Mouse (Mus musculus) midbrain, embryonic 15.5 days (tissue): ENCODE results near the gene Hspb2. TPM values are rescaled to one million over a fixed set of nuclear protein-coding genes. Genes with fewer than 3 reads are reported as not detected.

ENCODE experiments used
- ATAC-seq: fragments of 200-750 bp; cut with Nextera tagmentation; replicated peaks from 2 replicates; pipeline ENCODE4 v1.8.0; 2017; ENCODE audit warnings: moderate TSS enrichment
- H3K27ac ChIP-seq: fragments of 300-500 bp; sonication (generic); 2 replicates; pipeline ENCODE4 v1.5.1; 2015; ENCODE audit warnings: mild to moderate bottlenecking, inconsistent platforms
- H3K27me3 ChIP-seq: fragments of 300-500 bp; sonication (generic); replicated peaks from 2 replicates; pipeline ENCODE4 v1.6.1; 2015; ENCODE audit warnings: inconsistent platforms
- H3K36me3 ChIP-seq: fragments of 300-500 bp; sonication (generic); replicated peaks from 2 replicates; pipeline ENCODE4 v1.6.1; 2015; ENCODE audit warnings: inconsistent platforms
- H3K4me1 ChIP-seq: fragments of 300-500 bp; sonication (generic); 2 replicates; pipeline ENCODE4 v1.6.1; 2015; ENCODE audit warnings: inconsistent platforms
- H3K4me2 ChIP-seq: fragments of 300-500 bp; sonication (generic); 2 replicates; pipeline ENCODE4 v1.6.1; 2015; ENCODE audit warnings: inconsistent platforms, mild to moderate bottlenecking, moderate library complexity
- H3K4me3 ChIP-seq: fragments of 300-500 bp; sonication (generic); 2 replicates; pipeline ENCODE4 v1.5.1; 2015; ENCODE audit warnings: mild to moderate bottlenecking, inconsistent platforms
- H3K9ac ChIP-seq: fragments of 300-500 bp; sonication (generic); 2 replicates; pipeline ENCODE4 v1.6.1; 2015; ENCODE audit warnings: mild to moderate bottlenecking, inconsistent platforms
- H3K9me3 ChIP-seq: fragments of 300-500 bp; sonication (generic); 2 replicates; pipeline ENCODE4 v1.6.1; 2016; ENCODE audit warnings: inconsistent platforms
- WGBS: fragments of 180-500 bp; shearing (Covaris S2); methylation state at CpG from one replicate; pipeline ENCODE4 v1.1.7; 2015; ENCODE audit warnings: mixed read lengths; 5-methylcytosine and 5-hydroxymethylcytosine counted together
- polyA plus RNA-seq: library from polyadenylated mRNA; unstranded; fragments of >200 nt; fragmentation: Nextera tagmentation; extraction: Ambion mirVana; gene quantifications from 2 replicates; pipeline ENCODE4 v1.2.1, GENCODE M21; 2015

Hspb2 gene
- polyA plus RNA-seq, 1 experiment from 2014 or later = 1.1 TPM

GRCm38 (mm10) chr9:50742744-50743143, 9.4 kb downstream of the Hspb2 start:
- H3K9me3 ChIP-seq = no peaks in the 10 kb centered on the region
- H3K9ac ChIP-seq = no peak overlapping the region
- H3K36me3 ChIP-seq = no peaks in the 10 kb centered on the region
- H3K4me2 ChIP-seq = no peak overlapping the region
- H3K4me1 ChIP-seq = peaks cover 19% of the 10 kb centered on the region
- ATAC-seq = no peak
- no peak overlapping the region for H3K27ac ChIP-seq
- WGBS = 73% methylated on average over 2 of the region's 2 CpGs
- no peaks in the 10 kb centered on the region; the same call in 1 of the 2 replicates for H3K27me3 ChIP-seq
- H3K4me3 ChIP-seq = no peak overlapping the region

- H3K27me3 ChIP-seq = no peaks in the 10 kb centered on the region; the same call in 1 of the 2 replicates
- ATAC-seq = no peak
- peaks cover 19% of the 10 kb centered on the region for H3K4me1 ChIP-seq
- H3K9ac ChIP-seq = no peak overlapping the region
- H3K4me2 ChIP-seq = no peak overlapping the region
- WGBS = 88% methylated on average over 3 of the region's 3 CpGs
- H3K4me3 ChIP-seq = no peak overlapping the region
- H3K36me3 ChIP-seq = no peaks in the 10 kb centered on the region
- no peak overlapping the region for H3K27ac ChIP-seq
- no peaks in the 10 kb centered on the region for H3K9me3 ChIP-seq
Observed at GRCm38 (mm10) chr9:50742261-50742660, 9.9 kb downstream of the Hspb2 start.

- Histone ChIP-seq H3K27me3 (no peaks in the 10 kb centered on the region; the same call in 1 of the 2 replicates), H3K4me3 (no peak overlapping the region), H3K4me2 (no peak overlapping the region), H3K27ac (no peak overlapping the region), H3K9me3 (no peaks in the 10 kb centered on the region), H3K4me1 (peaks cover 12% of the 10 kb centered on the region), H3K9ac (no peak overlapping the region), H3K36me3 (no peaks in the 10 kb centered on the region)
- WGBS = 92% methylated on average over 14 of the region's 14 CpGs
- ATAC-seq = no peak
Observed at GRCm38 (mm10) chr9:50740867-50741784, 11.0 kb downstream of the Hspb2 start.

GRCm38 (mm10) chr9:50738914-50739870, 13.0 kb downstream of the Hspb2 start, which contains the start of gene Dixdc1:
Gene Dixdc1, minus strand, starts transcription at chr9:50739517.
- 12% methylated on average over 36 of the region's 36 CpGs for WGBS
- H3K4me1 ChIP-seq = peaks cover 14% of the 10 kb centered on the region
- ATAC-seq = peak; percentile 96

GRCm38 (mm10) chr9:50734989-50735388, 17.2 kb downstream of the Hspb2 start:
- Histone ChIP-seq H3K4me2 (peak overlapping the region; percentile 39), H3K36me3 (no peaks in the 10 kb centered on the region), H3K27ac (no peak overlapping the region), H3K9me3 (no peaks in the 10 kb centered on the region), H3K9ac (0 out of 2 replicates have a peak overlapping the region, but pooled peaks have one; percentile 4), H3K27me3 (no peaks in the 10 kb centered on the region), H3K4me3 (0 out of 2 replicates have a peak overlapping the region, but pooled peaks have one; percentile 19), H3K4me1 (peaks cover 14% of the 10 kb centered on the region)
- no peak for ATAC-seq
- WGBS = 2% methylated on average over 9 of the region's 9 CpGs

More at GRCm38 (mm10) chr9:50738914-50739870, 13.0 kb downstream of the Hspb2 start, which contains the start of gene Dixdc1:
- H3K36me3 ChIP-seq = no peaks in the 10 kb centered on the region
- no peak within 1 kb of the TSS for H3K9ac ChIP-seq
- H3K27me3 ChIP-seq = no peaks in the 10 kb centered on the region; the same call in 1 of the 2 replicates
- H3K9me3 ChIP-seq = no peaks in the 10 kb centered on the region
- peak within 1 kb of the TSS; percentile 38 for H3K4me3 ChIP-seq
- H3K4me2 ChIP-seq = peak within 1 kb of the TSS; percentile 65
- no peak within 1 kb of the TSS for H3K27ac ChIP-seq

GRCm38 (mm10) chr9:50732560-50732959, 19.6 kb downstream of the Hspb2 start:
- Histone ChIP-seq H3K4me1 (peaks cover 5% of the 10 kb centered on the region; the same call in 1 of the 2 replicates), H3K27ac (no peak overlapping the region), H3K9me3 (no peaks in the 10 kb centered on the region), H3K27me3 (no peaks in the 10 kb centered on the region), H3K4me2 (no peak overlapping the region), H3K36me3 (no peaks in the 10 kb centered on the region), H3K9ac (no peak overlapping the region), H3K4me3 (no peak overlapping the region)
- no peak for ATAC-seq
- WGBS = 7% methylated on average over 4 of the region's 4 CpGs

- H3K9ac ChIP-seq = no peak overlapping the region
- peaks cover 30% of the 10 kb centered on the region for H3K4me1 ChIP-seq
- H3K4me3 ChIP-seq = no peak overlapping the region
- H3K4me2 ChIP-seq = no peak overlapping the region
- 0 out of 2 replicates have a peak overlapping the region, but pooled peaks have one; percentile 87 for H3K27ac ChIP-seq
- no peak for ATAC-seq
- H3K9me3 ChIP-seq = no peaks in the 10 kb centered on the region
- WGBS = 70% methylated on average over 4 of the region's 4 CpGs
- no peaks in the 10 kb centered on the region for H3K36me3 ChIP-seq
- no peaks in the 10 kb centered on the region for H3K27me3 ChIP-seq
Observed at GRCm38 (mm10) chr9:50729600-50729999, 22.6 kb downstream of the Hspb2 start.

- peaks cover 43% of the 10 kb centered on the region for H3K4me1 ChIP-seq
- peak overlapping the region; percentile 72 for H3K9ac ChIP-seq
- no peaks in the 10 kb centered on the region for H3K36me3 ChIP-seq
- ATAC-seq = peak; percentile 97
- no peaks in the 10 kb centered on the region for H3K9me3 ChIP-seq
- H3K4me3 ChIP-seq = peak overlapping the region; percentile 72
- H3K4me2 ChIP-seq = peak overlapping the region; percentile 85
- peak overlapping the region; percentile 87 for H3K27ac ChIP-seq
- under 1% methylated on average over 45 of the region's 45 CpGs for WGBS
- no peaks in the 10 kb centered on the region for H3K27me3 ChIP-seq
Observed at GRCm38 (mm10) chr9:50727925-50728651, 24.1 kb downstream of the Hspb2 start.

GRCm38 (mm10) chr9:50727171-50727924, 24.8 kb downstream of the Hspb2 start:
- Histone ChIP-seq H3K36me3 (no peaks in the 10 kb centered on the region), H3K27ac (peak overlapping the region; percentile 87), H3K4me1 (peaks cover 49% of the 10 kb centered on the region), H3K9ac (peak overlapping the region; percentile 72), H3K27me3 (no peaks in the 10 kb centered on the region), H3K9me3 (no peaks in the 10 kb centered on the region), H3K4me3 (peak overlapping the region; percentile 72), H3K4me2 (peak overlapping the region; percentile 85)
- ATAC-seq = peak; percentile 40
- WGBS = under 1% methylated on average over 30 of the region's 30 CpGs

GRCm38 (mm10) chr9:50725921-50726590, 26.1 kb downstream of the Hspb2 start:
- 17% methylated on average over 8 of the region's 8 CpGs for WGBS
- ATAC-seq = no peak
- Histone ChIP-seq H3K4me1 (peaks cover 54% of the 10 kb centered on the region), H3K4me3 (peak overlapping the region; percentile 72), H3K27ac (peak overlapping the region; percentile 87), H3K9me3 (no peaks in the 10 kb centered on the region), H3K27me3 (no peaks in the 10 kb centered on the region), H3K4me2 (peak overlapping the region; percentile 85), H3K9ac (peak overlapping the region; percentile 72), H3K36me3 (no peaks in the 10 kb centered on the region)
